Mouse (Mus musculus): ENCODE results near the gene Evx2. TPM values are rescaled to one million over a fixed set of nuclear protein-coding genes. Genes with fewer than 3 reads are reported as not detected.

The Evx2 gene
- polyA plus RNA-seq, 1 experiment: 0.02 TPM

GRCm38 (mm10) chr2:74699053-74699430 is 39.7 kb upstream of the Evx2 start:
- peak overlapping the region; percentile 53 for H3K4me3 ChIP-seq (ENCODE audit: control insufficient read depth, low read depth, low read length)
- peaks cover 24% of the 10 kb centered on the region for H3K4me1 ChIP-seq (ENCODE audit: control insufficient read depth, insufficient read depth, low read length)
- H3K36me3 ChIP-seq (ENCODE audit: control insufficient read depth, insufficient read depth, low read length): no peaks in the 10 kb centered on the region
- H3K27ac ChIP-seq (ENCODE audit: control insufficient read depth, insufficient read depth, low read depth, low read length): peak overlapping the region; percentile 19
- no peak for TF ChIP-seq POLR2A (IDR thresholded peaks at IDR 0.05; ENCODE audit: control insufficient read depth, low read depth, low read length)
- no peak for TF ChIP-seq CTCF (IDR thresholded peaks at IDR 0.05; ENCODE audit: control insufficient read depth, insufficient read depth, insufficient replicate concordance, low read depth, low read length)
- H3K27me3 ChIP-seq (ENCODE audit: control insufficient read depth, insufficient read depth, low read length): peaks cover 3% of the 10 kb centered on the region

DNA sequence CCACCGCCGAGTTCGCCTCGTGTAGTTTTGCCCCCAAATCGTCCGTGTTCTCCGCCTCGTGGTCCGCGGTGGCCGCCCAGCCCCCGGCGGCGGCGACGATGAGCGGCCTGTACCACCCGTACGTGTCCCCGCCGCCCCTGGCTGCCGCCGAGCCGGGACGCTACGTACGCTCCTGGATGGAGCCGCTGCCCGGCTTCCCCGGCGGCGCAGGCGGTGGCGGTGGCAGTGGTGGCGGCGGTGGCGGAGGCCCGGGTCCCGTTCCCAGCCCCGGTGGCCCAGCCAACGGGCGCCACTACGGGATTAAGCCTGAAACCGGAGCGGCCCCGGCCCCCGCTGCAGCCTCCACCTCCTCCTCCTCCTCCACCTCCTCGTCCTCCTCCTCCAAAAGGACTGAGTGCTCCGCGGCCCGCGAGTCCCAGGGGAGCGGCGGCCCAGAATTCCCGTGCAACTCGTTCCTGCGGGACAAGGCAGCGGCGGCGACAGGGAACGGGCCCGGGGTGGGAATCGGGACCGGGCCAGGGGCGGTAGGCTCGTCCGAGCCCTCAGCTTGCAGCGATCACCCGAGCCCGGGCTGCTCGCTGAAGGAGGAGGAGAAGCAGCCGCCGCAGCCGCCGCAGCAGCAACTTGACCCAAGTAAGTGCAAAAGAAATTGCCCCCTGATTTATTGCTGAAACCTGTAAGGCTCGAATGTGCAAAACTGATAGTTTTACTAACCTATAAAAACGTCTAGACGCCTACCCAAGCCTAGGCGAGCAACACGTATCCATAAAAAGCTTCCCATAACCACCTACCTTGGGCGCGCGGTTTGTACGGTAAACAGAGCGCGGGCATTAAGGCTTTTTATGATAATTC is 39.1 kb upstream of the Evx2 start:
- Histone ChIP-seq H3K36me3 (ENCODE audit: control insufficient read depth, insufficient read depth, low read length) (no peaks in the 10 kb centered on the region), H3K4me3 (ENCODE audit: control insufficient read depth, low read depth, low read length) (peak overlapping the region; percentile 53), H3K27me3 (ENCODE audit: control insufficient read depth, insufficient read depth, low read length) (peaks cover 3% of the 10 kb centered on the region), H3K4me1 (ENCODE audit: control insufficient read depth, insufficient read depth, low read length) (peaks cover 19% of the 10 kb centered on the region), H3K27ac (ENCODE audit: control insufficient read depth, insufficient read depth, low read depth, low read length) (peak overlapping the region; percentile 45)
- no peak for TF ChIP-seq POLR2A (IDR thresholded peaks at IDR 0.05; ENCODE audit: control insufficient read depth, low read depth, low read length)
- TF ChIP-seq CTCF (IDR thresholded peaks at IDR 0.05; ENCODE audit: control insufficient read depth, insufficient read depth, insufficient replicate concordance, low read depth, low read length): no peak

DNA sequence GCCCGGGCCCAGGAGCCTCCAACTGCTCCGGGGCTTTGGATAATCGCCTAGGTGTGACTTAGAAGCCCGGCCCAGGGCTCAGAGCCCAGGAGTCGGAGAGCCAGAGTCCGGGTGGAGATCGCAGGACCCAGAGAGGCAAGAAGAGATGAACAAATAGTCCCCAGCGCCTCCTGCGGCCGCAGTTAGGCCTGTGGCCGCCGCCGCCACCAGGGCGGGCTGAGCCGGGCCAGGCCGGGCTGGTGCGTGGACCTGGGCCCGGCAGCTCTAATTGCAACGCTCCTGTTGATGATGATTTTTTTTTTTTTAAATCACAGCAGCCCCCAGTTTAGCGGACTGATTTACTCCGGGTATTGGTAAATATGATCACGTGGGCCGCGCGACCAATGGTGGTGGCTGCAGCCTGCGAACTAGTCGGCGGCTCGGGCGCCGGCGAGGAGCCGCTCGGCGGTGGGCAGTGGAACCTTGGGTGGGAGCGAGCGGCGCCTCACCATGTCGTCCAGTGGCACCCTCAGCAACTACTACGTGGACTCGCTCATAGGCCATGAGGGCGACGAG is 38.3 kb upstream of the Evx2 start, which contains the start of gene Hoxd9:
Hoxd9 (plus strand) TSS at position 161 of the 555 bp plus-strand sequence.
- Histone ChIP-seq H3K4me3 (ENCODE audit: control insufficient read depth, low read depth, low read length) (peak within 1 kb of the TSS; percentile 53), H3K4me1 (ENCODE audit: control insufficient read depth, insufficient read depth, low read length) (peaks cover 16% of the 10 kb centered on the region)

GRCm38 (mm10) chr2:74696442-74697335 is 37.3 kb upstream of the Evx2 start:
- Histone ChIP-seq H3K27ac (ENCODE audit: control insufficient read depth, insufficient read depth, low read depth, low read length) (peak overlapping the region; percentile 73), H3K36me3 (ENCODE audit: control insufficient read depth, insufficient read depth, low read length) (no peaks in the 10 kb centered on the region), H3K4me3 (ENCODE audit: control insufficient read depth, low read depth, low read length) (no peak overlapping the region), H3K4me1 (ENCODE audit: control insufficient read depth, insufficient read depth, low read length) (peaks cover 16% of the 10 kb centered on the region), H3K27me3 (ENCODE audit: control insufficient read depth, insufficient read depth, low read length) (peaks cover 9% of the 10 kb centered on the region)
- TF ChIP-seq CTCF (IDR thresholded peaks at IDR 0.05; ENCODE audit: control insufficient read depth, insufficient read depth, insufficient replicate concordance, low read depth, low read length) (no peak), POLR2A (IDR thresholded peaks at IDR 0.05; ENCODE audit: control insufficient read depth, low read depth, low read length) (no peak)

More for the DNA sequence above, 38.3 kb upstream of the Evx2 start, which contains the start of gene Hoxd9:
- Histone ChIP-seq H3K27me3 (ENCODE audit: control insufficient read depth, insufficient read depth, low read length) (peaks cover 5% of the 10 kb centered on the region), H3K36me3 (ENCODE audit: control insufficient read depth, insufficient read depth, low read length) (no peaks in the 10 kb centered on the region), H3K27ac (ENCODE audit: control insufficient read depth, insufficient read depth, low read depth, low read length) (peak within 1 kb of the TSS; percentile 73)
- TF ChIP-seq CTCF (IDR thresholded peaks at IDR 0.05; ENCODE audit: control insufficient read depth, insufficient read depth, insufficient replicate concordance, low read depth, low read length): no peak

DNA sequence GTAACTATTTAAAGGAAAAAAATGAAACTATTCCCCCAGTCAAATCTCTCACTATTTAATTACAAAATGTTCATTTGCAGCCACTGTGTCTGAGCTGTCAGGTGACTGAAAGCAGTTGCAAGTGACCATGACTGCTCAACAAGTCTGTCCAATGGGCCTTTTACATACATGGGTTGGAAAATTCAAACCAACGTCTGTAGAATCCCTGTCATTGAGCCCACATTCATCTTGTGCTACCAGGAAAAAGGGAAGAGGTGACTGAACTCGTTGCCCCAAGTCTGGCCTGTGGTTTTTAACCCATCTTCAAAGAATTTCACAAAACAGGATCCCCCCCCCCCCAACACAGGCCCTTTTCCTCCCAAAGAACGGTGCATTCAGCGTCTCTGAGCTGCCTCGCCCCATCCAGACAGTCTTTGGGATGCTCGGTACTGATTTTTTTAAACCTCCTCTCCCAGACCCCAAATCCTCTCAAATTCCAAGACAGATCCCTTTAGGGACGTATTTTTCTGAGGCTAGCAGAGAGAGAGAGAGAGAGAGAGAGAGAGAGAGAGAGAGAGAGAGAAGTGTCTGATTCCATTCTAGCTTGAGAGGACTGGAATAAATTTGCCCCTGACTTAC is 36.6 kb upstream of the Evx2 start:
- H3K4me1 ChIP-seq (ENCODE audit: control insufficient read depth, insufficient read depth, low read length): peaks cover 18% of the 10 kb centered on the region
- TF ChIP-seq CTCF (IDR thresholded peaks at IDR 0.05; ENCODE audit: control insufficient read depth, insufficient read depth, insufficient replicate concordance, low read depth, low read length) (no peak), POLR2A (IDR thresholded peaks at IDR 0.05; ENCODE audit: control insufficient read depth, low read depth, low read length) (no peak)
- no peak overlapping the region for H3K27ac ChIP-seq (ENCODE audit: control insufficient read depth, insufficient read depth, low read depth, low read length)
- no peaks in the 10 kb centered on the region for H3K36me3 ChIP-seq (ENCODE audit: control insufficient read depth, insufficient read depth, low read length)
- H3K4me3 ChIP-seq (ENCODE audit: control insufficient read depth, low read depth, low read length): no peak overlapping the region
- peaks cover 11% of the 10 kb centered on the region for H3K27me3 ChIP-seq (ENCODE audit: control insufficient read depth, insufficient read depth, low read length)

- TF ChIP-seq POLR2A (IDR thresholded peaks at IDR 0.05; ENCODE audit: control insufficient read depth, low read depth, low read length) (no peak), CTCF (IDR thresholded peaks at IDR 0.05; ENCODE audit: control insufficient read depth, insufficient read depth, insufficient replicate concordance, low read depth, low read length) (no peak)
These were observed 36.0 kb upstream of the Evx2 start for GRCm38 (mm10) chr2:74695383-74695782.

More at GRCm38 (mm10) chr2:74695383-74695782, 36.0 kb upstream of the Evx2 start:
- no peak overlapping the region for H3K27ac ChIP-seq (ENCODE audit: control insufficient read depth, insufficient read depth, low read depth, low read length)
- H3K4me3 ChIP-seq (ENCODE audit: control insufficient read depth, low read depth, low read length): no peak overlapping the region
- no peaks in the 10 kb centered on the region for H3K36me3 ChIP-seq (ENCODE audit: control insufficient read depth, insufficient read depth, low read length)
- peaks cover 18% of the 10 kb centered on the region for H3K4me1 ChIP-seq (ENCODE audit: control insufficient read depth, insufficient read depth, low read length)
- H3K27me3 ChIP-seq (ENCODE audit: control insufficient read depth, insufficient read depth, low read length): peaks cover 12% of the 10 kb centered on the region

Data from testis, adult 2 months (tissue).